Mouse (Mus musculus) adrenal gland, postnatal 14 days (tissue): ENCODE measurements around the gene Gad2. TPM values are rescaled to one million over a fixed set of nuclear protein-coding genes. Genes with fewer than 3 reads are reported as not detected.
"Not testable (repeated sequence)": the region's sequence is repeated elsewhere in the genome, so short reads cannot be mapped to it uniquely, and the experiment has no call there.

Experiments
- DNase-seq: peaks from one replicate; pipeline ENCODE4 v3.0.0; 2021; ENCODE audit warnings: mixed read lengths
- long read RNA-seq, 2 experiments: library from polyadenylated mRNA; stranded (forward); transcript quantifications; one replicate each; pipeline ENCODE4 v2.0.0; 2021
- total RNA-seq: library from RNA; stranded (reverse); gene quantifications from 2 replicates; pipeline ENCODE4 v1.2.3, GENCODE M21; 2021

The Gad2 gene
- total RNA-seq, result 0.08 TPM in 1 of 2 replicates, not detected in the other
- long read RNA-seq, experiment 1, result 0 reads
- long read RNA-seq, experiment 2, result 0 reads

- DNase-seq, result peak; percentile 59
These were observed at the start of gene Gad2 for GRCm38 (mm10) chr2:22621828-22622731. Gene Gad2 (plus strand): TSS chr2:22622205.

- not testable (repeated sequence) for DNase-seq
These were observed 34.4 kb upstream of the Gad2 start for GRCm38 (mm10) chr2:22587469-22588169.

GRCm38 (mm10) chr2:22588170-22588541, 33.8 kb upstream of the Gad2 start:
- DNase-seq, result not testable (repeated sequence)

DNA sequence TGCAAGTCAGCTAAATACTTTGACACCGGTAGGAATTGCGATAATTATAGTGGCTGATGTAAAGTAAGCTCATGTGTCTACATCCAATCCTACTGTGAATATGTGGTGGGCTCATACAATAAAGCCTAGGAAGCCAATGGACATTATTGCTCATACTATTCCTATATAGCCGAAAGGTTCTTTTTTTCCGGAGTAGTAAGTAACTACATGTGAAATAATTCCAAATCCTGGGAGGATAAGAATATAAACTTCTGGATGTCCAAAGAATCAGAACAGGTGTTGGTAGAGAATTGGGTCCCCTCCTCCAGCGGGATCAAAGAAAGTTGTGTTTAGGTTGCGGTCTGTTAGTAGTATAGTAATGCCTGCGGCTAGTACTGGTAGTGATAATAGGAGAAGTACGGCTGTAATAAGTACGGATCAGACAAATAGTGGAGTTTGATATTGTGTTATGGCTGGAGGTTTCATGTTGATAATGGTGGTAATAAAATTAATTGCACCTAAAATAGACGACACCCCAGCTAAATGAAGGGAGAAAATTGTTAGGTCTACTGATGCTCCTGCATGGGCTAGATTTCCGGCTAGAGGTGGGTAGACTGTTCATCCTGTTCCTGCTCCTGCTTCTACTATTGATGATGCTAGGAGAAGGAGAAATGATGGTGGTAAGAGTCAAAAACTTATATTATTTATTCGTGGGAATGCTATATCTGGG, 33.2 kb upstream of the Gad2 start:
- DNase-seq, result not testable (repeated sequence)

DNA sequence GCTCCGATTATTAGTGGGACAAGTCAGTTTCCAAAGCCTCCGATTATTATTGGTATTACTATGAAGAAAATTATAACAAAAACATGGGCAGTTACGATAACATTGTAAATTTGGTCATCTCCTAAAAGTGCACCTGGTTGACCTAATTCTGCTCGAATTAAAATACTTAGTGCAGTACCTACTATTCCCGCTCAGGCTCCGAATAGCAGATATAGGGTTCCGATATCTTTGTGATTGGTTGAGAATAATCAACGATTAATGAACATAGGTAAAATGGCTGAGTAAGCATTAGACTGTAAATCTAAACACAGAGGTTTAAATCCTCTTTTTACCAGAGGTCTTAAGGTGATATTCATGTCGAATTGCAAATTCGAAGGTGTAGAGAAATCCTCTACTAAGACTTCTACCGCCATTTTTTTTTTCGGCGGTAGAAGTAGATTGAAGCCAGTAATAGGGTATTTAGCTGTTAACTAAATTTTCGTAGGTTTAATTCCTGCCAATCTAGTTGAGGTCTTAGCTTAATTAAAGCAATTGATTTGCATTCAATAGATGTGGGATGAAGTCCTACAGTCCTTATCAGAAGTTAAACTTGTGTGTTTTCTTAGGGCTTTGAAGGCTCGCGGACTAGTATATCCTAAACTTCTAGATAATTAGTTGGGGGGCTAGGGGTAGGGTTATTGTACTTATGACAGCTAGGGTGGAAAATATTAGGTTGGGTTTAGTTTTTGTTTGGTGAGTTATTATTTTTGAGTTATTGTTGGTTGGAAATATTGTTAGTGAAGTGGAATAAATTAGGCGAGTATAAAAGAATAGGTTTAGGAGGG, 32.4 kb upstream of the Gad2 start:
- not testable (repeated sequence) for DNase-seq

GRCm38 (mm10) chr2:22590206-22590490, 31.9 kb upstream of the Gad2 start:
- DNase-seq, result no peak

DNA sequence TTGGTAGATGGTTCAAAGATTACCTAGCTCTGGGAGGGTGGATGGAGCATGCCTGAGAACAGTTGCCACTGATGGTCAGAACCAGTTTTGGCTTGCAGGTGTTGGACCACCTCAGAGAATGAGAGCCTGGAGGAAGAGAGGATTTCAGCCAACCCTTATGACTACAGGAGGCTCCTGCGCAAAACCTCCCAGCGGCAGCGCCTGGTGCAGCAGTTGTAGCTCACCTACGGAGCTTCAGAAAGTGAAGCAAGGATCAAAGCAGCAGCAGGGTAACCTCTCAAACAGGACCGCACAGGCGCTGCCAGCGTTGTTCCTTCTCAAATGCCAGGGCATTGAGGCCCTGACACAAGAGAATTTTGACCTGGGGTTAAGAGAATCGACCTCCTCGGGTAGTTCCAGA, 4.1 kb upstream of the Gad2 start:
- no peak for DNase-seq

DNA sequence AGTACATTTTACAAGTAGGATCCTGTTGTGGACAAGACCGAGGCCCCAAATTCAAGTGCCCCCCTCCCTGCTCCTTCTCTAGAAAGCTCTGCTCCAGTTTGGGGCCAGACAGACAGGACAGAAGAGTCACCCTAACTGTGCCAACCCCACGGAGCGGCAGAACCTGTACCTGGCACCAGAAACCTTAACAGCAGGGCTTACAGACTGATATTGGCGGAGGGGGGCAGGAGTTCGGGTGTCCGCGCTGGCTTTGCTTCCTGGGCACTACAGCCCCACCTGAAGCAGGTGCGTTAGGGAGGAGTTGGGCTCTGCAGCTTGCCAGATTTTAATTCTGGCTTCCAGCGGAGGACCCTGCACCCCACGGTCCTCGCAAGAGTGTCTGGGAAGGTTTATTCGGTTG, 2.6 kb upstream of the Gad2 start:
- no peak for DNase-seq

DNA sequence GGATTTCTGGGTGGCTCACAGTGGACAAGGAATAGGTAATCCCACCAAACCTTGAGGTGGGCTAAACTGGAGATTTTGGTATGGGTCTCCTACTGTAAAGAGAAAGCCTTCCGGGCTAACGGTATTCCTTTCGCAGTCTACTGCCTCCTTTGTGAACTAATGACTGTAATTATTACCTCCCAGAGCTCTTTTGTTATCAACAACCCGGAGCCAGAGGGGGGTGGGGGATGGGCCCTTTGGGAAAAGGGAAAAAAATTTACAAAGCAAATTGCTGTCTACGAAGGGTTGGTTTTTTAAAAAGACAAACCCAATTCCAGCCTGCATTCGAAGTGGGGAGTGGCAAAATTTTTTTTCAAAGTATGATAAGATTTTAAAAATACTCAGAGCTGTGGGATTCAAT, 2.0 kb upstream of the Gad2 start:
- DNase-seq, result no peak

DNA sequence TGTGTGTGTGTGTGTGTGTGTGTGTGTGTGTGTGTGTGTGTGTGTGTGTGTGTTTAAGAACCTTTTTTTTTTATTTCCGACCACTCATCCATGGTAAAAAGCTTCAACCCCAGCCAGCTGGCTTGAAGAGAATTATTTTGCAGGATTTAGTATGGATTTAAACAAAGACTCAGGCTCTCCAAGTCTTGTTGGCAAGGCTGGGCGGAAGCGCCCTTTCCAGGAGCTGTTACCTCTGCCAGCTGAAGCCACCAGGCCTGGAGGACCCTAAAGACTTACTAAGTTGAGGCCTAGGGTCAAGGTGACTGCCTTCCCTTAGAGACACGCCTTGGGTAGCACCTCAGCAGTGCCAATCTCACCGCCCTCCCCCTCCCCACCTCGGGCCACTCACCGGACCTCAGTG, 1.5 kb upstream of the Gad2 start:
- no peak for DNase-seq

- no peak for DNase-seq
These were observed 802 bp upstream of the Gad2 start for GRCm38 (mm10) chr2:22620978-22621827.

DNA sequence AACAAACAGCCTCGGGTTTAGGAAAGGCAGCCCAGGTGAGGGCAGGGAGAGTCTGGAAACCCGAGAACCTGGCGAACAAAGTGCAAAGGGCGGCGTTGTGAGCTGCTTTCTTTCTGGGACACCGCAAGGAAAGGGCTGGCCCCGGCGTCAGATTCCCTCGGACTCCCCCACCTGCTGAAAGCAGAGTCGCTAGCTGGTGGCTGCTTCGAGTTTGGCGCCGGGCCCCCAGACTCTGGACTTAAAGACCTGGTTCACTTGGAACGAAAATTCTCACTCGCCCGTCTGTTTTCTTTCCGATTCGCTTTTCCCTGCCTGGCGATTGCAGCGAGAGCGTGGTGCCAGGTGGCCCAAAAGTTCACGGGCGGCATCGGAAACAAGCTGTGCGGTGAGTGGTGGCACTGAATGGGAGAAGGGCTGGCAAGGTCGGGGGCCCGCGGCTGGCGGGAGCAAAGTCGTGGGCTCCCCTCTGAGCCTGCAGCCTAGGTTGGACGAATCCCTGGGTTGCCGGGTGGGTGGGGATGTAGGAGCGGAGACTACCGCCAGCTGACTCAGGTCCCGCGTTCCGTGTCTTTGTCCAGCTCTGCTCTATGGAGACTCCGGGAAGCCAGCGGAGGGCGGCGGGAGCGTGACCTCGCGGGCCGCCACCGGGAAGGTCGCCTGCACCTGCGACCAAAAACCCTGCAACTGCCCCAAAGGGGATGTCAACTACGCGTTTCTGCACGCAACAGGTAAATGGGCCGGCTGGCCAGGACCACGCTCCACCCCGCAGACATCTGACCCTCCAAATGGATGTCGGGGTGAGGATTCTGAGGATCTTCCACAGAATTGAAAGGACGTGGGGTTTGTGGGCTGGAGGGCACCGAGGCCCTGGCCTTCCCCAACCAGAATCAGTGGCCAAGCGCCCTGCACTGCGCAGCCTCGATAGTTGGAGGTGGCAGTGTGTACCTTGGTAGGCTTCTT, 1.4 kb downstream of the Gad2 start:
- no peak for DNase-seq

GRCm38 (mm10) chr2:22624188-22624975, 2.4 kb downstream of the Gad2 start:
- no peak for DNase-seq

GRCm38 (mm10) chr2:22625096-22625960, 3.3 kb downstream of the Gad2 start:
- DNase-seq, result no peak

DNA sequence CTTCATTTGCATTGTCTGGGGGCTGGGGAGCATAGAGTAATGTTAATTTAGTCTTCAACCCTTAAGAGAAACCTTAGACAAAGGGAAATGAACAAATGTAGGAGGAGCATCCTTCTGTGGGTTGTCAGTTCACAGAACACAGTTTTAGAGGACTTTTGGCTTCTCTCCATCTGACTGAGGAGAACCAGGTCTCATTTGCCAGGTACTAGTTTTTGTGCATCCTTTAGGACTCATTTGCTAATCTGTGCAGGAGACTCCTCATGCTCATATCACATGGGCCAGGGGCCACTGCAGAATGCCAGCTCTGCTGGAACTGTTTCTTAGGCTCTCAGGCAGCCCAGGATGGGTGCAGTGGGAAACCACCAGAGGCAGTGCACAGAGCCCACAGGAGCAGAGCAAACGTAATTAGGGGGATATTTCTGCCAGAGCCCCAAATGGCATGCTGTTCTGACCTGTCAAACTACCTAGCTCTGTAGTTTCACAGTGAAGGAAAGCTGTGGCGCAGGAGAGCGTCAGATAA, 5.2 kb downstream of the Gad2 start:
- no peak for DNase-seq

DNA sequence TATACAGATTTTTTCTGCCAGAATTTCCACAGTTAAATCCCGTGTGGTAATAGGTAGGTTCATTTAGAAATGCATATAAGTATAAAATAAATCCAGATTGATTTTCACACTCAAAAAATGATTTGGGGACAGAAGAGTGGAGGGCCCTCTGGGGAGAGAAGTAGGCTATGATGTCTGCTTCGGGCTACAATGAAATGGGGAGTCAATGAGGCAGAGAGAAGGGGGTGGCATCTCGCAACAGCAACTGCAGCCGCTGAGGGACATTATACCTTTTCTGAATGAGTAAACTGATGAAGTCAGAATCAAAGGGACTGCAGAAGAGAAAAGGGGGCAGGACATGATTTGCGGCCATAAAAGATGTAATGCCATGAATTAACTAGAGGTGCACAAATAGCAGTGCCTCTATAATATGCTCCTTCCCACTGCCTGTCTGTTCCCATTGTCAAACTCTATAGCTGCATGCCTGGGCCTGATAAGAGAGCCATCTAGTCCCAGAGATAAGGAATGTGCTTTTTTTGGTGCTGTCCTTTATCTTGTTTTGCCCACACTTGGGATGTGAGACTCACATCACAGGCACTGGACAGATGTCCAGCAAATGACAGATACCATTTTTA, 5.9 kb downstream of the Gad2 start:
- DNase-seq, result no peak

DNA sequence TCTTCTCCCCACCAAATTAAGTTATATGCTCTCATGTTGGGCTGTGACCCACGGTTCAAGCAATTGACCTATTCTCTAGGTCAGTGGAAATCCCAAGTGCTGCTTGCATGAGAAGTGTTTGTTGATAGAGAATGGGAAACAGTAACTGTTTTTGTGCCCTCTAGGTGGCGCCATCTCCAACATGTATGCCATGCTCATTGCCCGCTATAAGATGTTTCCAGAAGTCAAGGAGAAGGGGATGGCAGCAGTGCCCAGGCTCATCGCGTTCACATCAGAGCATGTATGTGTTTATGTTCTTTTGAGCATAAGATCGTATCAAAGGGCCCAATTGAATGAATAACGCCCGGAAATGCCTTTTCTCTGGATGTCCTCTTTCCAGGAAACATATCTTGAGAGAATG, 12.8 kb downstream of the Gad2 start:
- DNase-seq, result peak; percentile 36
